Mouse (Mus musculus) cortical plate, adult 2 months (tissue): ENCODE data around the gene Ppp6r2.

Experiments used
- CTCF ChIP-seq: fragments of 200-500 bp; IDR thresholded peaks from 2 replicates; pipeline ENCODE4 v1.5.1; 2011; ENCODE audit warnings: mild to moderate bottlenecking, control low read depth, low read length; ENCODE audit not compliant: insufficient read depth; ENCODE audit errors: extremely low read depth
- POLR2A ChIP-seq: fragments of 200-500 bp; IDR thresholded peaks from 2 replicates; pipeline ENCODE4 v1.6.1; 2011; ENCODE audit warnings: mild to moderate bottlenecking, low read length, control low read depth; ENCODE audit not compliant: insufficient read depth; ENCODE audit errors: extremely low read depth

GRCm38 (mm10) chr15:89209886-89210761 is 1.2 kb upstream of the Ppp6r2 start:
- peak; percentile 75 for TF ChIP-seq CTCF
- TF ChIP-seq POLR2A = no peak
